Mouse (Mus musculus) granulocyte monocyte progenitor cell, adult 5-6 weeks (primary cell): ENCODE results near the gene Fam81a. TPM values are rescaled to one million over a fixed set of nuclear protein-coding genes. Genes with fewer than 3 reads are reported as not detected.

Experiments used
- ATAC-seq: replicated peaks from 2 replicates; pipeline ENCODE4 v1.8.0; 2016; ENCODE audit warnings: mild to moderate bottlenecking, moderate TSS enrichment, inconsistent platforms; ENCODE audit not compliant: poor library complexity, severe bottlenecking
- total RNA-seq, 2 experiments: library from RNA; stranded (forward) in 1 of 2; stranded (reverse) in 1 of 2; fragments of 200-712, 200-1000 nt in 1 of 2; fragments of >200 nt in 1 of 2; fragmentation: Nextera tagmentation in 1 of 2; gene quantifications; 2 replicates each; pipeline ENCODE4 v1.2.3; 2014 to 2017

Gene Fam81a
- total RNA-seq, 2 experiments from 2014 or later: not detected

DNA sequence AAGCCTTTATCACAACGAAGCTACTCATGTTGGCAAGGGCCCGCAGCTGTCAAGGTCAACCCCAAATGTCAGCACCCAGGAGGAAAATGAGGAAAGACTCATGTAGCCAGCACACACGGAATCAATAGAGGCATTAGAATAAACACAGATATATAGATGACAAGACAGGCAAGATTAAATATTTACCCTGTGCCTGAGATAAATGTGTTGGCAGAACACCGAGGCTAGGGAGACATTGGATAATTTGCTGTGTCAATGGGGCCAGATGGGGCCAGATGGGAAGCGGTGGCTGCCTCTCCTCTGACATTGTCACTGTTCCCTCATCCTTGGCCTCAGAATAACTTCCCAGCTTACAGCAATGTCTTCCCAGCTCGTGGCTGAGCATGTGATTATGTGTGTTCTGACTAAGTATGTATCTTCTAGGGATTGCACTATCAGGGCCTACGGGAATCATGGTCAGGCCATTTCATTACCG, 72.4 kb downstream of the Fam81a start:
- ATAC-seq: no peak

DNA sequence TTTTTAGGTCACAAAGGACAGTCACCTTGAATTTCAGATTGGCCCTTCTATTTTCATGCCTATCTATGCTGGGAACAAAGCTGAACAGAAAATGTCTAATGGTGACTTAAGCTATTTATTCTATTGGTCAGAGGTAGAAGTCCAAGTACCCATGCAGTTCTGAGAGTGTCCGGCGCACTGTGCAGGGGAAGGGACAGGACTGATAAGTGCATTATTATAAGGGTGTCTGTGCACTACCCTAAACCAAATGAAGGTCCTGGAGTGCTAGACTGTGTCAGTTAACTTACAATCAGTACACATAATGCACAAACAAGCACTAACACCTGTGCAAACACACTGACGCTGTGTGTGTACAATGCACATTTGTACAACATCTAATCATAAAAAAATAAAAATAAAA, 74.9 kb downstream of the Fam81a start:
- no peak for ATAC-seq

DNA sequence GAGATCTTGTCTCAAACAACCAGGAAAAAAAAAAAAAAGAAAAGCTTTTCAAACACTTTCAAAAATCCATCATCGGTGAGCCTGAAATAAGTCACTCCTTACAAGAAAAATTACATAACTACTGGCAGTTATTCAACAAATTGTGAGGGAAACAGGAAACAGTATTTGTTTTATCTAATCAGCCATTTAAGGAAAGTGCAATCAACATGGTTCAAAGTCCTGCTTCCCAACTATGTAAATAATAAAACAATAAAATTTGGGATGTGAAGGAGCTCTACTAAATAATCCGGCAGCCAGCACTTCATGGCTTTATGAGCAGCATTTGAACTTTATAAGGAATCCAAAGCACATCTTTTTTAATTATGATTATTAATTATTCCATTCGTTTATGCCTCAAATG, 80.3 kb downstream of the Fam81a start:
- ATAC-seq: no peak

DNA sequence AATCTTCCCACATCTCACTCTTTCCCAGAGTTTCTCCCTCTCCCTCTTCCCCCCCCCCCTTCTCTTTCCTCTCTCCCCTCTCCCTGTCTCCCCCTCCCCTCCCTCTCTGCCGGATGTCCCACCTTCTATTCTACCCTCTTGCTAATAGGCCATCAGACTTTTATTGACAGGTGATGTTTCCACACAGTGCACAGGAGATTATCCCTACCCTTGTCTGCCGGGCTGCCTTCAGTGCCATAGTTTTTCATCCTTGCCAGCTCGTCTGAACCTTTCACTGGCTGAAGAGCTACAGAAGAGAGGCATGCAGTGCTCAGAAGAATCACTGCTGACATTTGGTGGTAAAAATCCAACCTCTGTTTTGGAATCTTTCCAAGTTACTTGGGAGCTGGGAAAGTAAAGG, 88.9 kb downstream of the Fam81a start:
- no peak for ATAC-seq

DNA sequence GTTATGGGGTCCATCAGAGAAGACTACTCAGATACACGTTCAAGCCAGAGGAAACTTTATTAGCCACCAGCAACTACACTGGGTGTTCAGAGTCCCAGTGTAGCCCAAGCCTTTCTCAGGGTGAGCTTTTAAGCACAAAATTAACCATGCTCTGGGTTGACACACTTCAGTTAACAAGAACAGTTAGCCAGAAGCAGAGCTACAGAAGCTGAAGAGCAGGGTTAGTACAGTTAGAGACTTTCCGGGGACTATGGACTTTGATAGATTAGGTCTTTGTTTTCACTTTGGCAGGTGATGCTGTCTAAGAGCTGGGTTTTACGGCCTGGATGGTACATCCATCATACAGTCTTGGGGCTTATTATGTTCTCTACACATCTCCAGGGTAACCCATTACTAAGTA, 89.6 kb downstream of the Fam81a start:
- no peak for ATAC-seq

DNA sequence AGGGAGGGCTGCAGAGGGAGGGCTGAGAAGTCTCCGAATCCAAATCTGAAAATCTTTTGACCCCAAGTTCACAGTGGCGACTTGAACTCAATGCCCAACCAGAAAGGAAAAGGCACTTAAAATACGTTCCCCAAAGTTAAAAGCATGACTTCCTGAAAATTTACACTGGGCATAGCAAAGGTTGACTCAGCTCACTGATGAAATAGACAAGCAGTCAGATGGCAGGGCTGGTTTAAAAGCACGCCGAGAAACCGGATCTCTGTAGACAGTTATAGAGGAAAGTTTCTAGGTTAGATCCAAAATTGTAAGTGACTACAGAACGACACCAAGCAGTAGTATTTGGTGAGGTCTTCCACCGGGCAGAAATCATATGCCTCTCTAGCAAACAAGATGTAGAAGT, 92.5 kb downstream of the Fam81a start:
- ATAC-seq: peak; percentile 59

DNA sequence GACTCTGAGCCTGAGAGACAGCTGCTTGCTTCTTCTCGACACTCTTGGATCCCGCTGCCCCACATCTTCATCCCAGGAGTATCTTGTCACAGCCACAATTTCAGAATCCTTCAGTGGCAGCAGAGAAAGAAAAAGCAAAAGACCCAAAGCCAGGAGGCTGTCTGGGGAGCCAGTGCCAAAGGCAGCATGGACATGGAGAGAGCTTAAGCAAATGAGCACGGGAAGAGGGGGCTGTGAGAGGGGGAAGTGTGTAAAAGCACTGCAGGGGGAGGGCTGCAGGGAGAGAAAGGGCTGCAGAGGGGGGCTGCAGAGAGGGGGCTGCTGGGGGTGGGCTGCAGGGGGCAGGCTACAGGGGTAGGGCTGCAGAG, 93.0 kb downstream of the Fam81a start:
- ATAC-seq: no peak

DNA sequence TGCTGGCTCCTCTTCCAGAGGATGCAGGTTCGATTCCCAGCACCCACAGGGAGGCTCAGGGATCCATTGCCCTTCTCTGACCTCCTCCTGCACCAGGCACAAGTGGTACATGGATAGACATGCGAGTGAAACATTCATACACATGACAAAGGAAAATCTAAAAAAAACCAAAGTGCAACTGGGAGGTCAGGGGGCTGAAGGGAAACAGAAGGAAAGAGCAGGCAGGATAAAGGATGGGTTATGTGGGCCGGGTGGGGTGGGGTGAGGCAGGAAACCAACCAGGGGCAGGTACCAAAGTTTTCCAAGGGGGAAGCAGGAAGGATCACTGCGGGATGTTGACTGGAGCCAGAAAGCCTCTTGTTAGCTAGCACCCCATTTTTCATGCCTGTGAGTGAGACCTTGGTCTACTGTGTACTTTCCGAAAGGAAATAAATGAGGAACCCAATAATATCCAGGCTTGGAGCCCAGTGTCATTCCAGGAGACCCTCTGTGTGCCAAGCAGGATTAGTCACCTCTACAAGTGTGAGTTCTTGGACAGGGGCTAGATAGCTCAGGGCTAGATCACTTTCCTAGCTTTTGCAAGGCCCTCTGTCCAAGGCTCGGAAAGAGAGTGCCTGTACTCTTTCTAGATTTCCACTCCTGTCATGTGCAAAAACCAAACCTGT, 93.5 kb downstream of the Fam81a start:
- ATAC-seq: no peak

DNA sequence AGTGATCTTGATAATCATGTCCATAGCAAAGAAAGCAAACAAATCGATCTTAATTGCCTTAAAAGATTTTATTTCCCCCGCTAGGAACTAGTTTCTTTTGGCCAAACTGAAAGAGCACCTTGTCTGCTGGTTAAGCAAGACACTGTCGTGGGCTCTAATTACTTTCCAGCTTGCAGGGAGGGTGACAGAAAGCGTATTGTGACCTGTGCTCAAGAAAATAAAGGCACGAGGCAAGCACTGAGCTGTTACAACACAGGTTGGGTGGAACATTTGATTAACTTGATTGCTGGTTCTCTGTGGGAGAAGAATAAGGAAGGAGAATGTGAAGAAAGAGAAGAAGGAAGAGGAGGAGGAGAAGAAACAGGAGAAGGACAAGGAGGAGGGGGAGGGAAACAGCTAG, 94.1 kb downstream of the Fam81a start:
- peak; percentile 34 for ATAC-seq

DNA sequence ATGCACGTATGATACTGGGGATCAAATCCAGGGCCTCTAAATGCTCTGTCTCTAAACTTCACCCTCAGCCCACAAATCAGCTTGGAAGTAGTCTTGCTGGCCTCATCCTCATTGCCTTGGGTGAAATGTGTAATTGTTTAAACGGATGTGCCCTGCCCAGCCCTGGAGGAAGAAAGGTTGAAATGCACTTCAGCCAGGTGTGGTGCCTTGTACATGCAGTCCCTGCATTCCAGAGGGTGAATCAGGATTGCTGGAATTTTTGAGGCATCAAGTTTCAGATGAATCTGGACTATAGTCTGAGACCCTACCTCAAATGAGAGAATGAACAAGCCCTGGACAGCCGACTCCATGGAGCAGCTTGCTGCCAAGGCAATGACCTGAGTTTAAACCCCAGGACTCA, 94.5 kb downstream of the Fam81a start:
- no peak for ATAC-seq

DNA sequence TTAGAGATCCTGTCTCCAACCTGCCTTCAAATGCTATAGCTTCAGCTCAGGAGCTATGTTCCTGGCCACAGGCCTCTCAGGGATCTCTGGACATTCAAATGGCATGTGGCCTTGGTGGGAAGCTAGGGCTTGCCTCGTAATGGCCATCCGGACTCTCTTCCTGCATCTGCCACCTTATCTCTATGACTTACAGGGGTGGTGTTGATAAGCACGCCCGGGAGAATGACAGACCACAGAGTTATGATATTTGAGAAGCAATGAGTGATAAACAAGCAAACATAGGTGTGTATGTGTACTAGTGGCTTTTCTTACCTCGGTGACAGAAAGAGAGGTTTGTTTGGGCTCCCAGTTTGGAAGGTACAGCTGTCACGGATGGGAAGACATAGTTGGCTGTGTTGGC, 96.1 kb downstream of the Fam81a start:
- ATAC-seq: no peak

DNA sequence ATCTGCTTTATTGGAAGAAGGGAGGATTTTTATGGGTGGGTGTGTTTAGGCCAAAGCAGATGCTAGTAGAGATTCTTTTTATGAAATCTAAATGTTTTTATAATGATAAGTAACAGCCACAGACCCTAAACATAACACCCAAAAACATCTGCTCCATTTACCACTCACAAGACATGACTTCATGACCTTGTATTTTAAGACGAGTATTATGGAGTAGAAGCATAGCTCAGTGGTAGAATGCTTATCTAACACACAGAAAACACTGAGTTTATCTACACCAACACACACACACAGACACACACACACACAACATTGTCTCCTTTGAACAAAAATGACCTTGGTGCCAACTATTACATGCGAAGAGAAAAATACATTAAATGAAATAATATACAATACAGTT, 97.5 kb downstream of the Fam81a start:
- ATAC-seq: no peak

DNA sequence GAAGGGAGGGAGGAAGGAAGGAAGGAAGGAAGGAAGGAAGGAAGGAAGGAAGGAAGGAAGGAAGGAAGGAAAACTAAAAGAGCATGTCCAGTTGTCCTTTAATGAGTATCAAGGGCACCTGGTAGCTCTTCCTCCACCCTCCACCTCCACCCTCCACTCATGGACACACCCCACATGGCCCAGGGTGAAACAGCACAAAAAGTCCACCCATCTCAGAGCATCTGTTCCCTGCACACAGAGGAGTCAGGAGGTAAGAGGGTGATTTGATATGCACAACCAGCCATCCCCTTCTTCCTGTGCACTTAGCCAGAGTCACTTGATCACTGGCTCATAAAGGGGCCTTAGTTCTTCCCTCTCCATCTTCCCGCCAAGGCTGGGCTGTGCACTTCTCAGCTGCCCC, 99.4 kb downstream of the Fam81a start:
- ATAC-seq: no peak

DNA sequence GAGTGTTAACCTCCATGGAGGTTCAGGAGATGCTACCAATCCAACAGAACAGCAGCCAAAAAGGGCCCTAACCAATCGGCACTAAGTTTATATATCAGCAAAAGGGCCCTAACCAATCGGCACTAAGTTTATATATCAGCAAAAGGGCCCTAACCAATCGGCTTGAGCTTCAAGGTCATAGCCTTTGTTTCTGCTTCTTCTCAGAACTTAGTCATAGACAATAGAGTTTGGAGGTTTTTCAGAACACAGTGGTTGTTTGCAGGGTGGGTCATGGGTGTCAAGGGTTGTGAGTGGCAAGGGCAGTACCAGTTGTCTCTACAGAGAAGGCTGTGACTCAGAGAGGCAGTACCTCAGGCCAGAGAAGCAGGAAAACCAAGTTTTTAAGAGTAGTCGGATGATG, 100.2 kb downstream of the Fam81a start:
- ATAC-seq: no peak

DNA sequence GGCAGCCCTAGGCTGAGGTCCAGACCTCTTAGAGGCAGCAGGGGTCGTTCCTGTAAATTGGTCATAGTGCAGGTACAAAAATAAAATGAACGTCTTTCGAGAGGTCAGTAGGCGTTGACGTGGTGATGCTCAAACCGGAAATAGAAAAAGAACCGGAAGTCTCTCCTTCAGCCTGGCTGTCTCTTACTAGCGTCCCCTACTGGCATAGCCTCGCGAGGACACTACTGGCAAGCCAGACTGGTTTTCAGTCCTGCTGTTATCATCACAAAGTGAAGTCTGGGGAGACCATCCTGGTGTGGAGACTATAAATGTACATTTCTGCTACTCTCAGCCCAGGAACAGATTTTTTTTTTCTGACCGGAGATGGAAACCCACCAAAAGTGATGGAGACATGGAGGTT, 101.8 kb downstream of the Fam81a start:
- no peak for ATAC-seq

DNA sequence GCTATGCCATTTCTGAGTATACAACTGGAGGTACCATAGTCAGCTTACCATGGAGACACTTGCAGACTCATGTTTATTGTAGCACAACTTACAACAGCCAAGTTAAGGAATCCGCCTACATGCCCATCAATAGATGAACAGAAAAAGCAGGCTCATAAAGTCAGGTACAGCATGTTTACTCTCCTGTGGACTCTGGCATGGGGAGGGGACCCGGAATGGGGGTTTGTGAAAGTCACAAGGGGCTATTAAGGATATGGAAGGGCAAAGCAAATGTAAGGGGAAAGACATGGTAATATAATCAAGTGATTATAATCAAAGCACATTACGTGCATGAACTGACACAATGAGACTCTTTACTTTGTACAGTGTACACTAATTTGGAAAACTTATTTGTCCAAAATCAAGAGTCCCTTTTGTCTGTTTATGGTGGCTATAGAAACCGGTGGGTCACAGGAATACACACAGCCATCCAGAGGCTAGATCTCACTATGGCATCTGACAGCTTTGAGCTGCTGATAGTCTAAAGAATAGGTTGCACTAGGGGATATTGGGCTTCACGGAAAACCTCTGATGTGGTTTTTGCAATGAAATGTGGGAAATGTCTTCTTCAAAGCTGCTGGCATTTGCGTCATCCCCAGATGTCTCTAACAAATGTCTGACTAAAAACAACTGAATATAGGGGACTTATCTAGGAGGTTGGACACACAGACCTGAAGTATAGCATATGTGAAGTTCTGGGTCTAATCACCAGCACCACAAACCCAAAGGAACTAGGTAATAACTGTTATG, 102.6 kb downstream of the Fam81a start:
- no peak for ATAC-seq

Other genes with a start within 250 kb of the Fam81a start
- 92.4 and 110 TPM in 2 replicates for gene Bnip2, start 153.1 kb downstream of the Fam81a start, total RNA-seq (2014; fragmentation: Nextera tagmentation)
- 108 and 140 TPM in 2 replicates for gene Bnip2, start 153.1 kb downstream of the Fam81a start, total RNA-seq (2017)
- 92.2 and 108 TPM in 2 replicates for gene Gtf2a2, start 130.0 kb downstream of the Fam81a start, total RNA-seq (2014; fragmentation: Nextera tagmentation)
- gene Gtf2a2, start 130.0 kb downstream of the Fam81a start, total RNA-seq (2017): 102 and 108 TPM in 2 replicates
- gene Gcnt3, start 104.5 kb downstream of the Fam81a start, total RNA-seq (2014; fragmentation: Nextera tagmentation): not detected in 2 replicates
- gene Gcnt3, start 104.5 kb downstream of the Fam81a start, total RNA-seq (2017): not detected in 2 replicates
- 0.94 TPM in 1 of 2 replicates, not detected in the other for gene Myo1e, start 64.8 kb upstream of the Fam81a start, total RNA-seq (2014; fragmentation: Nextera tagmentation)
- gene Myo1e, start 64.8 kb upstream of the Fam81a start, total RNA-seq (2017): 0.17 and 0.21 TPM in 2 replicates